Mouse (Mus musculus): ENCODE data around the gene Ncor1.

GRCm38 (mm10) chr11:62294121-62294520 is 164.2 kb downstream of the Ncor1 start:
- no peak for TF ChIP-seq POLR2A (IDR thresholded peaks at IDR 0.05; ENCODE audit: low read depth, low read length)
- no peak for TF ChIP-seq CTCF (conservative IDR thresholded peaks at IDR 0.05; ENCODE audit: insufficient read depth, insufficient read length, low read depth, low read length)

Data from kidney, adult 2 months (tissue).